Mouse (Mus musculus) MEL (cell line): ENCODE data around the gene Tsnaxip1.

Experiments used
- CTCF ChIP-seq, 3 experiments: IDR thresholded peaks in 2 of 3; conservative IDR thresholded peaks in 1 of 3; 2 replicates each; pipeline ENCODE4 v1.5.1; 2011 to 2012; ENCODE audit warnings: low read length in 3 of 3, low read depth in 2 of 3, mild to moderate bottlenecking in 2 of 3, improper control_type of control experiment in 1 of 3, inconsistent platforms in 1 of 3, mixed read lengths in 1 of 3, moderate library complexity in 1 of 3; ENCODE audit not compliant: control insufficient read depth in 1 of 3, insufficient read depth in 1 of 3, poor library complexity in 1 of 3, severe bottlenecking in 1 of 3
- ETS1 ChIP-seq: IDR thresholded peaks from 2 replicates; pipeline ENCODE4 v1.6.1; 2012; ENCODE audit warnings: low read depth, mild to moderate bottlenecking, inconsistent platforms, low read length, improper control_type of control experiment, moderate library complexity
- GATA1 ChIP-seq: IDR thresholded peaks from 2 replicates; pipeline ENCODE4 v1.6.1; 2011; ENCODE audit warnings: low read depth, low read length, improper control_type of control experiment
- JUND ChIP-seq: IDR thresholded peaks from 2 replicates; pipeline ENCODE4 v1.6.1; 2011; ENCODE audit warnings: low read depth, mild to moderate bottlenecking, improper control_type of control experiment, low read length
- NRF1 ChIP-seq: IDR thresholded peaks from 2 replicates; pipeline ENCODE4 v1.6.1; 2014; ENCODE audit warnings: low read depth, mild to moderate bottlenecking, inconsistent platforms, low read length, improper control_type of control experiment, moderate library complexity; ENCODE audit not compliant: poor library complexity, insufficient read depth, severe bottlenecking
- POLR2A ChIP-seq, 2 experiments: IDR thresholded peaks; 2 replicates each; pipeline ENCODE4 v1.6.1; 2011 to 2012; ENCODE audit warnings: low read length in 2 of 2, mild to moderate bottlenecking in 2 of 2, control low read depth in 1 of 2, improper control_type of control experiment in 1 of 2, low read depth in 1 of 2, moderate library complexity in 1 of 2; ENCODE audit not compliant: control insufficient read depth in 1 of 2, insufficient read depth in 1 of 2, poor library complexity in 1 of 2
- POLR2AphosphoS2 ChIP-seq: IDR thresholded peaks from 2 replicates; pipeline ENCODE4 v1.6.1; 2011; ENCODE audit warnings: low read length, improper control_type of control experiment
- SMC3 ChIP-seq: IDR thresholded peaks from 2 replicates; pipeline ENCODE4 v1.6.1; 2011; ENCODE audit warnings: low read depth, low read length, improper control_type of control experiment
- ZKSCAN1 ChIP-seq: IDR thresholded peaks from 2 replicates; pipeline ENCODE4 v1.6.1; 2012; ENCODE audit warnings: low read depth, mild to moderate bottlenecking, inconsistent platforms, low read length, improper control_type of control experiment, moderate library complexity

- TF ChIP-seq NRF1 = no peak
- TF ChIP-seq POLR2A (IDR thresholded peaks at IDR 0.05; ENCODE audit: control insufficient read depth in 1 of 2, insufficient read depth in 1 of 2, low read depth in 1 of 2, low read length in 2 of 2, poor library complexity in 1 of 2) = no peak
- TF ChIP-seq ZKSCAN1 = no peak
- TF ChIP-seq POLR2AphosphoS2 = no peak
- no peak for TF ChIP-seq SMC3
- no peak for TF ChIP-seq ETS1
- TF ChIP-seq CTCF (IDR thresholded peaks at IDR 0.05 in 2 of 3, conservative IDR thresholded peaks at IDR 0.05 in 1 of 3; ENCODE audit: control insufficient read depth in 1 of 3, insufficient read depth in 1 of 3, low read depth in 2 of 3, low read length in 3 of 3, poor library complexity in 1 of 3, severe bottlenecking in 1 of 3) = no peak
- no peak for TF ChIP-seq GATA1
- TF ChIP-seq JUND = no peak
These were observed 29.1 kb upstream of the Tsnaxip1 start for GRCm38 (mm10) chr8:105798408-105798807.
